Mouse (Mus musculus) urinary bladder, postnatal 36 days (tissue): ENCODE results near the gene Cend1.

Source experiments
- DNase-seq, 2 experiments: peaks; one replicate each; pipeline ENCODE4 v3.0.0; 2022; ENCODE audit warnings: low spot score in 2 of 2, mixed read lengths in 1 of 2

Gene Cend1

DNA sequence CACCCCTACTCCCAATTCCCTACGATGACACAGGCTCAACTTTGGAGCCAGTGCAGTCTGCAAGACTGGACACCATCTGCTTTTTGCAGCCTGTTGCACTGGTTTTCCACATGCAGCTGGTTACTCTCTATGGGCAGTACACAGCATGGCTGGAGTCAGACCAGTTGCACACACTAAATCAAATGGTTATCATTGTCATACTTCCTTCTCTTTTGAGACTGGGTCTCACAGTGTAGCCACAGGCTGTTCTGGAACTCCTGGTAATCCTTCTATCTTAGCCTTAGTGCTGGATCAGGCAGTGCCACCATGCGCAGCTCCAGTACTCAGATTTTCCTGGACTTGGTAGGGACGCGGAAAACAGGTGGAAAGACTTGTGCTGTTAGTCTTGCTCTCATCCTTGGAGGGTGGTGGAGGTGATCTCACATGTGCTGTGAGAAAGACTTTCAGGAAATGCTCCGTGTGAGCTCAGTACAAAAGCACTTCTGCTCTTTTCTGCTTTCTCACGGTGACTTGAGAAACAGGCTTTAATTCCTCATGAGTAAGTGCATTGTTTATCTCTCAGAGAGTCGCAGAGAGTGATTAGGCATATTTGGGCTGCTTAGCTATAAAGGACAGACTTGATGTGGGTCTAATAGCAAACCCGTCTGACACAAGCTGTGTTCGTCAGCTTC lies 36.6 kb downstream of the Cend1 start:
- no peak for DNase-seq

DNA sequence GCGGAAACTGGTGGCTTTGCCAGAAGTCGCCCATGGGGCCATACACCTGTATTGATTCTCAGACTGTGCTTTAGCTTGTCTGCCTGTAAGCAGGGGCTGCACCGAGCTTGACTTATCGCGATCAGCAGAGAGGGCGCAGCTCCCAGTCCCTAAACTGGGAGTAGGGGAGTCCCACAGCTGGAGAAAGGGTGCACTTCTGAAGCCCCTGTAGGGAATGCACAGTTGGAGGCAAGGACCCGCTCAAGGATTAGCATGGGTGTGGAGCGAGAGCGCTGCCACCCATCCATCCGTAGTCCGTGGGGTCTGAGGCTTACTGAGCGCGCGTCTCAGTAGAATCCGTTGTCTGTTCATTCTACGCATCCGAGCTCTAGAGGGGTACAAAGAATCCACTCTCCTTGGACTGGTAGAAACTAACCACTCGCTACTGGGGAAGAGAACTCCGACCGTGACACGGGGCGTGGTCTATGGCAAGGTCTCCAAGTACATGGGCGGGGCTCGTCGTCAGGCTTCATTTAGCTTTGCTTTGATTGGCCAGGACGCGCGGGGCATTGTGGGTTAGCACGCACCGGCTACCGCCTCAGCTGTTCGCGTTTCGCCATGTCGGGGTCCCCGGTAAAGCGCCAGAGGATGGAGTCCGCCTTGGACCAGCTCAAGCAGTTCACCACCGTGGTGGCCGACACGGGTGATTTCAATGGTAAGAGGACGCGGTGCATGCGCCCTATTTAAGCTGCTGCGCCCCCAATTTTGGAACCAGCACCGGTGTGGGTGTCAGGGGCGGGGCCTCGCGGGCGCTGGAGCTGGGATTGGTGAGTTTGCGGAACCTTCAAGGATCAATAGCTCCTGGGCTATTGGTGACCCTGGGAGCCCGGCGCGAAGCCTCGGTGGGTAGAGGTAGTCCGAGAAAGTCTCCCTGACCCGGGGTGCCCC lies 37.4 kb downstream of the Cend1 start, which contains the start of gene Taldo1:
TSS of gene Taldo1 (plus strand) at position 575 of the 927 bp plus-strand sequence.
- DNase-seq: peak; percentile 95 to 97

DNA sequence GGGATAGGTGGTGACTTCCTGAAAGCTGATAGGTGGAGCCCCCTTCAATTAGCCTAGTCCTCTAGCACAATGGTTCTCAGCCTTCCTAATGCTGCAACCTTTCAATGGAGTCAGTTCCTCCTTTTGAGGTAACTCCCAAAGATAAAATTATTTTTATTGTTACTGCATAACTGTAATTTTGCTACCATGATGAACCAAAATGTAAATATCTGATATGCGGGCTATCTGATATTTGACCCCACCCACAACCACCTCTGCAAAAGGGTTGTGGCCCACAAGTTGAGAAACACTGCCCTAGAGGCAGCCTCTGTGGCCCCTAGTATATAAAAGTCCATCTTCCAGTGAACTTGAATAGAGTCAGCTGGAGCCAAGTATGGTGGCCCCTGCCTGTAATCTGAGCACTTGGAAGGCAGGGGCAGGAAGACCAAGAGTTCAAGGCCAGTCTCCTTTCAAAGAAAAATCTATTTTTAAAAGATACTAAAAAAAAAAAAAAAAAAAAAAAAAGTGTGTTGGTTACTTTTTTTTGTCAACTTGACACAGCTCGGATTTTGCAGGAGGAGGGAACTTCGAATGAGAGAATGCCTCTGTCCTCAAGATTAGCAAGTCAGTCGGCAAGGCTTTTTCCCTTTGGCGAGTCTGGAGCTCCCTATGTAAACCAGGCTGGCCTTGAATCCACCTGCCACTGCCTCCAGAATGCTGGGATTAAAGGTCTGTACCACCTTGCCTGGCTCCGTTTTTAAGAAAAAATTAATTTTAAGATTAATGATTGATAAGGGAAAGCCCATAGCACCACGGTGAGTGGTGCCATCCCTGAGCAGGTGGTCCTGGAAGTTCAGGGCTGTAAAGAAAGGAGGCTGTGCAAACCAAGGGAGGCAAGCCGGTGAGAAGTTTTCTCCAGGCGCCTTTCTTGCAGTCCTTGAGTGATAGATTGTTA lies 38.7 kb downstream of the Cend1 start:
- no peak for DNase-seq

DNA sequence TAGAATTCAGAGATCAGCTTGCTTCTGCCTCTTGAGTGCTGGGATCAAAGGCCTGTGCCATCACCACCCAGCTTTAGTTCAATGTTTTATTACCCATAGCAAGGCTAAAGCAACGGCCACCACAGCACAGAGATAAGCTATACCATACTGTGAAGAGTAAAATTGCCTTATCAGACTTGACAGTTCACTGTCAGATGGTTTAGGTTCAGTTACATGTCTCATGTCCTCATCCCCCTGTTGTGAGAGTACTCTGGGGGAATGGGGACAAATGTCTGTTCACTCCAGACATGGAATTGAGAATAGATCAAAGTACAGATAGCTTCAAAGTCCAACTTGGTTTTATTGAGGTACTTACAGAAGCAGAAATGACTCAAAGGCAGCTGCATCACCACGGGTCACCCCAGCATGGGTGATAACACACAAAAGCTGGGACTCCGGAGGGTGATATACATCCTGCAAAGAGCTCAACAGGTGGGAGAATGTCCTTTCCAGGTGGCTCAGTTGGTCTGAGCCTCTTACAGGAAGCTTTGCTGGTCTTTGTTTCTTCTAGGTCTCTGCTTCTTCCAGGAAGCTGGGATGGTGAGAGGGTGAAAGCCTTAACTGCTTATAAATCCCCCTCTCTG lies 40.7 kb downstream of the Cend1 start:
- no peak for DNase-seq

DNA sequence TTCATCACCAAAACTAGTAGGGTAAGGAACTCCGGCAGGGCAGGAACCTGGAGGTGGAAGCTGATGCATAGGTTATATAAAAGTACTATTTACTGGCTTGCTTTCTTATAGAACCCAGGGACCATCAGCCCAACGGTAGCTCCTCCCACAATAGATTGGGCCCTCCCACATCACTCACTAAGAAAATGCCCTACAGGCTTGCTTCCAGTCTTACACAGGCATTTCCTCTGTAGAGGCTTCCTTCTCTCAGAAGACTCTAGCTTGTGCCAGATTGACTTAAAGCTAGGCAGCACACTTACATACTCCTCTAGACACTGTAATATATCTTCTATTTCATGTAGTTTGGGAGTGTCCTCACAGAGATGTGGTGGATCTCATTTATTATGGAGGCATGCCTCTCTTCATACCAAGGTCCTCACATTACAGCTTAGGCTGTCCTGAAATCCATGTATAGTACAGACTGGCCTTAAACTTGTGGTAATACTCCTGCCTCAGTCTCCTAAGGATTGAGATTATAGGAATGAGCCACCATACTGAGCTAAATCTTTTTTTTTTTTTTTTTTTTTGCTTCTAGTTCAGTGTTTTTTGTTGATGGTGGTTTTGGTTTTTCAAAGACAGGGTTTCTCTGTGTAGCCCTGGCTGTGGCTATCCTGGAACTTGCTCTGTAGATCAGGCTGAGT lies 41.3 kb downstream of the Cend1 start:
- no peak for DNase-seq

DNA sequence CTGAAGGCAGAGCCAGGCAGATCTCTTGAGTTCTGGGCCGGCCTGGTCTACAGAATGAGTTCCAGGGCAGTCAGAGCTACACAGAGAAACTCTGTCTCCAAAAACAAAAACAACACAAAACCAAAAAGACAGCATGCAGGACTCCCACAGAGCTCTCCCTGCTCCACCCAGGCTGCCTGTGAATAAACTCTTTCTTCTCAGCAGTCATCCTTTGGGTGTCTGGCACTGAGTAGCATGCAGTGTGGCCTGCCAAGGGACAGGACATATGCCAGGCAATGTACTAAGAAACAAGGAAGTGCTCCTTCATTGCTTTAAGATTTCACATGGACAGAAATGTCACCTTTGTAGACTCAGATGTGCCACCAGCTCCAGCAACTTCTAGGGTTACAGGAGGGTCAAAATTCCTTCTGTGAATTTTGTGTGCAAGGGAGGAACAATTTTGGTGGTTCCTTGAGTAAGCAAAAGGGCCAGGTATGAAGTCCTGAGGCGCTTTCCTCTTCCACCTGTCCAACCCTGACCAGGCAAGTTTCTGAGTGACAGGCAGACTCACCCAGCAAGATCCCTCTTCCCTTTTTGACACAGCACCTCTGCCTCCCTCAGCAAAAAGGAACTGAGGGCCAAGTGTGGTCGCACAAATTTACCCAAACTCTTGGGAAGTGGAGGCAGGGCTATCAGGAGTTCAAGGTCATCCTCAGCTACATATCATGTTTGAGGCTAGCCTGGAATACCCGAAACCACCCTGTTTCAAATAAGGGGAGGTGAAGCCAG lies 48.0 kb downstream of the Cend1 start:
- DNase-seq: peak in 1 of 2 experiments; percentile 43

DNA sequence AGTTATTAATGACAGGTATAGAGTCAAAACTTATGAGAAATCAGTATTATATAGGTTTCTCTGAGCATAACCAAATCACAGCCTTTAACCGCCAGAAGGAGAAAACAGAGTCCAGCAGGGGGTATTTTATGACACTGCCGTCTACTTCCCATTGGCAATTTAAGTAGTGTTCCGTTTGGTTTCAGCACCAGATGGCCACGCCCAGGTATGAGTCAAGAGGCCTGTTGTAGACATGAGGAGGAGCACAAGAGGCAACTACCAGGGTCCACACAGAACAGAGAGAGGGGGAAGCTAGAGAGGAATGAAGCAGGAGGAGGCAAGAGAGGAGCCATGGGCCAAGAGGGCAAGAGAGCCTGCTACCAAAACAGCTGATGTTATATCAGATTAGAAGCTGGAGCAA lies 49.7 kb downstream of the Cend1 start:
- peak in 1 of 2 experiments; percentile 33 for DNase-seq
